Mouse (Mus musculus): ENCODE measurements around the gene Kif3b. TPM values are rescaled to one million over a fixed set of nuclear protein-coding genes. Genes with fewer than 3 reads are reported as not detected.
A peak's percentile ranks its signal among the peaks of the same experiment; 100 is the strongest.
"Not testable (repeated sequence)": the region's sequence is repeated elsewhere in the genome, so short reads cannot be mapped to it uniquely, and the experiment has no call there.

The Kif3b gene
- total RNA-seq (2021), result 1 to 10 TPM; 3.6 to 4.3 TPM
- long read RNA-seq, experiment 1, partial matches to known transcripts, result 0 of 1 reads
- long read RNA-seq, experiment 1, other reads (novel, unspliced or antisense), result 1 of 1 reads
- long read RNA-seq, experiment 2, full-length matches to known transcripts, result 1 of 1 reads
- long read RNA-seq, experiment 2, partial matches to known transcripts, result 0 of 1 reads
- long read RNA-seq, experiment 2, other reads (novel, unspliced or antisense), result 0 of 1 reads

DNA sequence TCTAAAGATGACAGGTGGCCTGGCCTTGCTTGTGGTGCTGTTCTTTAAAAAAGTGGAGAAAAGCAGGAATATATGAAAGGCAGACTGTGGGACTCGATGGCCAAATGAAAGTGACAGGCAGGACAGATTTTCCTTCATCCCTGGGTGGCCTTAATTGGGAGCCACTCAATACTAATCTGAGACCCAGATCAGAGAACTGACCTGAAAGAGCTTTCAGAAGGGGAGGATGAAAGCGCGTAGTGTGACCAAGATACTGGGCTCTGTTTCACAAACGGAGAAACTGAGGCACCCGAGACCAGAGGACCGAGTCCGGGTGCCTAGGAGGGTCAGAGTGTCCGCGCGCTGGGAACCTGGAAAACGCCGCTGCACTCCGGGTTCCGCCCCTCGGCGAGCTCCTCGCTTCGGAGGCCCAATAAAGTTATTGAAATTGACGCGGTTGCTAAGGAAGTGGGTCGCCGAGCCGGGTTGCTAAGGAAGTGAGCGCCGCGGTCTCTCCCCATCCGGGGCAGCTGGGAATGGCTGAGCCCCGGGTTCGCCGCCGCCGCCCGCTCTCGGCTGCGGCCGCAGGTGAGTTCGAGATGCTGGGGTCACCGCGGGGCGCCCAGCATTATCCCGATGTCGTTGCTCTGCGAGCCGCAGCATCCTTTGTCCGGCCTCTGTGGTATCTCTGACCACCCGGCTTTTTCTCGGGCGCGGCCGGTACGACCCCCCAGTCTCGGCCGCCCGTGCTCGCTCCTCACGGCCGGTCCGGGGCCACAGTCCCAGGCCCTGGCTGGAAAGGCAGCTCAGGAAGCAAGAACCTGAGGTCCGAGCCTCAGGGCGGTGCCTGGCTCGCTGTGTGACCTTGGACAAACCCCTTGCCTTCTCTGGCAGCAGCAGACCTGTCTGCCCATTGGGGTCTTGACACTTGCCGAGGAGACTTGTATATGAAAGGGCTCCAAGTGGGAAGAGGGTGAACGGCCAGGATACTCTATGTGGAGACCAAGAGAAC lies at the start of gene Kif3b:
Gene Kif3b, plus strand, starts transcription at position 476 of the 991 bp plus-strand sequence.
- H3K27ac ChIP-seq, result peak within 1 kb of the TSS; percentile 86
- intact Hi-C loops (cut with DNase I), result loop anchor here (5.0 kb wide), 1 partner anchor 49 kb away; the partner anchor contains the start of genes Plagl2 and Pofut1

DNA sequence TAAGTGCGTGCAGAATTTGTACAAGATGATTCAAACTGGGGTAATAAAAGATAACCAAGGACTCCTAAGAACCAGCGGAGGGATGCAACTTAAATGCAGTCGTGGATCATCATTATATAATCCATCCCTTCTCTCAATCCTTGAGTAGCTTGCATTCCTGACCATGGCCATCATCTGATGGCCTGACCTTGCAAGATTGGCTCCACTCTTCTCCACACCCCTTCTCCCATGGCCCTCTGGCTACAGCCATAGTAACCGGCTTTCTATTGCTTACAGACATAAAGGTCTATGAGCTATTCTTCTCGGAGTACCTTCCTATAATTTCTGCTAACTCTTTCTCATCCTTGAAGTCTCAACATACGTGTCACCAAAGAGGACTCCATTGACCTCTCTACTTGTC lies 49.1 kb upstream of the Kif3b start:
- Histone ChIP-seq H3K4me3 (peak overlapping the region; percentile 99), H3K27ac (peak overlapping the region; percentile 93)
- no peak for DNase-seq
- intact Hi-C loops (cut with DNase I), result loop anchor here (5.0 kb wide), 3 partner anchors 50 to 105 kb away; partner anchors contain the start of genes Asxl1, Kif3b and Tm9sf4
- TF ChIP-seq CTCF (IDR thresholded peaks at IDR 0.05), result no peak

More for the DNA sequence above, at the start of gene Kif3b:
- H3K4me3 ChIP-seq, result peak within 1 kb of the TSS; percentile 85
- TF ChIP-seq CTCF (IDR thresholded peaks at IDR 0.05), result no peak
- peak; percentile 90 for DNase-seq

DNA sequence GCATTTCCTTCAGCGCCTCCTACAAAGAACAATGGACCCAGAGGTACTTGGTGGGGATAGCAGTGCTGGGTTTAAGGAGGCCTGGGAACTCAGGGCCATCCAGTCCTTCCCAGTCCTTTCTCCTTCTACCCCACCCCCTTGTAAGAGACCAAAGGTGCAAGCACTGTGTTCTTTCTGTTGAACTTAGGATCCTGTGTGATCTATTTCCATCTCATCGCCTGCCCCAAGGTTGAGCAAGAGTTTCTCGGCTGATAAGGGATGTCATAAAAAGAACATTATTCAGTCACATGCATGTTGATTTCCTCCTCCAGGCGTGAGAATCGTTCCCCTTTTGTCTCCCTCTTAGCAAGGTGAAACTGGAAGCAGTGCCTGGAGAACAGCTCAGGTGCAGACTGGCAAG lies 41.5 kb upstream of the Kif3b start:
- DNase-seq, result no peak
- Histone ChIP-seq H3K4me3 (no peak overlapping the region), H3K27ac (no peak overlapping the region)
- TF ChIP-seq CTCF (IDR thresholded peaks at IDR 0.05), result no peak
- intact Hi-C loops (cut with DNase I), result no loop called here

DNA sequence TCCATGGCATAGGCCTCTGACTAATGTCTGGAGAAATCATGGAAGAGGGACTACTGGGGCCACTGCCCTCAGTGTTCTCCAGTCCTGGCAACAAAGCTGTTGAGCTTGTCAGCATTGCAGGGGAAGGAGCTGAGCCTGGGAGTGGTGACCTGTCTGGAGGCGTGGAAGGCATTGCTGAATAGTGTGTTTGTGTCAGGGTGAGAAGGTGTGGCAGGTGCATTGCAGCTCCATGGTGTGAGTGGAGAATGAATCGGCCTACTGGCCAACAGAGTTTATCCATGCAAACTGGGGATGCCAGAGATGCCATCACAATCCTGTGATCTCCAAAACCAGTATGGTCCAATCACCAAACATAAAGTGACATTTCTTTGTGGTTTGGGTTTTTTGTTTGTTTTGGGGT lies 34.6 kb upstream of the Kif3b start:
- no peak overlapping the region for H3K4me3 ChIP-seq
- intact Hi-C loops (cut with DNase I), result no loop called here
- TF ChIP-seq CTCF (IDR thresholded peaks at IDR 0.05), result no peak
- H3K27ac ChIP-seq, result peak overlapping the region; percentile 85
- DNase-seq, result no peak

DNA sequence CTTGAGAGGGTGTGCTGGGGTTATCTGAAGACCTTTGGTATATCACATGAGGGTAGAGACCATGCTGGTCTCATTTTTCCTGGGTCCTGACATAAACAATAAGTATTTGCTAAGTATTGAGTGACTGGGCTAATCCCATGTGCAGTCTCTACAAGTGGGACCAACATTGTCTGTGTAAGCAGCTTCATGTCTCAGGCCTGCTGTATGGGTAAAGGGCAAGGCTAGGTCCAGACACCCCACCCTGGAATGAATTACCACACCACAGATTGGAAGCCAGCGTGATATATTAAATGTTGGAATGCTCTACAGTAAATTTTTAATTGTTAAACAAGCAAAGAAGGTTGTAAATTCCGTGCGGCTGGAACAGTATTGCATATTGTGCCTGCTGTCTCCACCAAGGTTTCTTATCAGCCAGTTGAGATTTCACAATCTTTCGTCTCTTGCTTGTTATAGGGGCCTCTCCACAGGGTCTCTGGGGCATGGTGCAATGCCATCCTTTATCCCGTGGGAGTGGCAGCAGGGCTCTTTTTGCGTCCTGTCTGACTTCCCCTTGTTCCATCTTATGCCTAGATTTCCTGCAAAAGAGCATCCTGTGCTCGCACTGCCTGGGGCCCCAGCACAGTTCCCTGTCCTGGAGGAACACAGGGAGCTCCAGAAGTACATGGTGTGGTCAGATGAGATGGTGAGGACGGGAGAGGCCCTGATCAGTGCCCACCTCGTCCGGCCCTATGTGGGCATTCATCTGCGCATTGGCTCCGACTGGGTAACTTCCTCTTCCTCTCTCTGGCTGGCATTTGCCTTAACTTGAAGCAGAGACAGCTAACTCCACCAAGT lies 32.0 kb upstream of the Kif3b start:
- DNase-seq, result no peak
- intact Hi-C loops (cut with DNase I), result no loop called here
- H3K27ac ChIP-seq, result peak overlapping the region; percentile 54; the same call in 1 of the 2 replicates
- H3K4me3 ChIP-seq, result no peak overlapping the region
- no peak for TF ChIP-seq CTCF (IDR thresholded peaks at IDR 0.05)

DNA sequence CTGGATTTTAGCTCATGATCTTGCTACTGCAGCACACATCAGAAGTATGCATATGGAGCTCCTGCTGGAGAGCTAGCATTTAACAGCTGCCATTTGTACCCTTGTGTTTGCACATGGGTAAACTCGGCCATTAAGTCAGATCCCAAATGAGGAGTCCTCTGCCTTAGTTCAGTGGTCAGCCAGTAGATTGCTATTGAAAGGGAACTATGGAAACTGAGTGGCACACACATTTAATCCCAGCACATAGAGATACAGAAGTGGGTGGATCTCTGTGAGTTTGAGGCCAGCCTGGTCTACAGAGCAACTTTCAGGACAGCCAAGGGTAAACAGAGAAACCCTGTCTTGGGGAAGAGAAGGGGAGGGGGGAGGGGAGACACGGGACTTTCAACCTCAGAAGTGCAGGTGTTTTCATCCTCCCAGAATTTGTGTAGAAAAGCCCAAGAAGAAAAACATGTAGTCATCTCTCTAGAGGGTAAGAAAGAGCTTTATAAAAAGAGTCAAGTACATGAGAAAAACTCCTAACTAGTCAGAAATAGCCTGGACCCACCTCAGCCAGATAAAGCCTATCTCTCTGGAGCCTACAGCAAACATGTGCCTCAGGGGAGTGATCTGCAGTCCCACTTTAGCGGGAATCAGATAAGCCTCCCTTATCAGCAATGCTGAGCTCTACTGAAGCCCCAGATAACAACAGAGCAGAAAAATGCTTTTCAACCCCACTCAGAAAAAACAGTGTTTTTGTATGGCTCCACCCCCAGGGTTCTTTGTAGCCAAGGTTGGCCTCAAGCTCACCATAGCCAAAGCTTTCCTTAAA lies 31.1 kb upstream of the Kif3b start:
- DNase-seq, result no peak
- no peak overlapping the region for H3K4me3 ChIP-seq
- no peak overlapping the region for H3K27ac ChIP-seq
- no peak for TF ChIP-seq CTCF (IDR thresholded peaks at IDR 0.05)
- intact Hi-C loops (cut with DNase I), result no loop called here

DNA sequence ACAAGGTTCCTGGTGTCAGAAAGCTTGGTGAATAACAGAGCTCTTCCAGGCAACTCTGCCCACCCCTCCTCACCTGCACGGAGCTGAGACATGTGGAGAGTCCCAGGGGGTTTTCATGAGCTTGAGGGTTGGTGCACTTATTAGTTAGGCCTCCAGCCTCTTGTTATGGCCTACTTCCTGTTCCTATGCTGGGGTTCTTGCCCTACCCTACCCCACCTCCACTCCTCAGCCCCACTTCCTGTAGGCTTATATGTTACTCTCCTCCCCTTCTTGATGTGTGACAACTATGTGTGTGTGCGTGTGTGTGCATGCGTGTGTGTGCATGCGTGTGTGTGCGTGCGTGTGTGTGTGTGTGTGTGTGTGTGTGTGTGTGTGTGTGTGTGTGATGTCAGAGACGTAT lies 28.2 kb upstream of the Kif3b start:
- DNase-seq, result no peak
- intact Hi-C loops (cut with DNase I), result no loop called here
- TF ChIP-seq CTCF (IDR thresholded peaks at IDR 0.05), result no peak
- no peak overlapping the region for H3K27ac ChIP-seq
- H3K4me3 ChIP-seq, result no peak overlapping the region

DNA sequence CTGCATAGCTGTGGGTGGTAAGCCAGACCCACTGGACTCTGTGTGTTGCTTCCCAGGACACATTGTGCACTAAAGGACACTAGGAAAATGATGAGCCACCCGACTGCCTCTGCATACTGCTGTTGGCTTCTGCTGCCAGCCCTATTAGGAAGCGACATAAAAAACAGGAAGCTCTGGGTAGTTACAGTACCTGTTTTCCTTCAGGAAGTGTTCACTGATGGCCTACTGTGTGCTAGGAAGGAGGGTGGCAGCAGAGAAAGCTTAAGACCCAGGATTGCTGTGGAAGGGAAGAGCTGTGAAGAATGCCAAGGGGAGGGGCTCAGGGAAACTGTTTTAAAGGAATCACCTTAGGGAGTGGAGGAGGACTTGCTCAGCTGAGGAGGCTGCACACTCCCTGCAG lies 23.9 kb upstream of the Kif3b start:
- no peak for TF ChIP-seq CTCF (IDR thresholded peaks at IDR 0.05)
- Histone ChIP-seq H3K27ac (no peak overlapping the region), H3K4me3 (no peak overlapping the region)
- intact Hi-C loops (cut with DNase I), result no loop called here
- DNase-seq, result no peak

DNA sequence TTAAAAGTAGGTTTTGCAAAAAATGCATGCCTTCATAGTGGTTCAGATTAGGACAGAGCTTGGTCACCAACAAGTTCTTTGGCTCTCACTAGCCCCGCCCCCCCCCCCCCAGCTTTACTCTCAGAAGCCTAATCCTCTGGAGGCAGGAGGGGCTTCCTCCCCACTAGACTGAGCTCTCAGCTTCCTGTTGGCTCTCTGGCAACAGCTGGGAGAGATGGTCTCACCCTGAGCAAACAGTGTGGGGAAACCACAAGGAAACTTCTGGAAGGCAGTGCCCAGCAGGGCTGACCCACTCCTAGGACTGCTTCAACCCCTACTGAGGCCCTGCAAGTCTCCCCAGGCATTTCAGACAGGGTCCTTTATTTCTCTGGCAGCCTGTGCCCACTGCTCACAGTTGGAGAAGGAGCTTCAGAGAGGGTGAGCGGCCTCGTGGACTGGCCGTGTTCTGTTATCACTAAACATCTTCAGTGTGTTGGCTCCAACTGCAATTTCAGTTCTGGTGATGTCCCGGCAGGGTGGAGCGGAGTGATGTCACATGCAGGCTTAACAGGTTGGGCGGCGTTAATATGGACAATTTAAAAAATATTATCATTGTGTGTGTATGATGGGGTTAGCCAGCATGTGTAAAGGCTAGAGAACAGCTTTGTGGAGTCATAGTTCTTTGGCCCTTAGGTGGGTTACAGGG lies 20.8 kb upstream of the Kif3b start:
- intact Hi-C loops (cut with DNase I); H3K27ac ChIP-seq; H3K4me3 ChIP-seq; DNase-seq: not testable (repeated sequence)

DNA sequence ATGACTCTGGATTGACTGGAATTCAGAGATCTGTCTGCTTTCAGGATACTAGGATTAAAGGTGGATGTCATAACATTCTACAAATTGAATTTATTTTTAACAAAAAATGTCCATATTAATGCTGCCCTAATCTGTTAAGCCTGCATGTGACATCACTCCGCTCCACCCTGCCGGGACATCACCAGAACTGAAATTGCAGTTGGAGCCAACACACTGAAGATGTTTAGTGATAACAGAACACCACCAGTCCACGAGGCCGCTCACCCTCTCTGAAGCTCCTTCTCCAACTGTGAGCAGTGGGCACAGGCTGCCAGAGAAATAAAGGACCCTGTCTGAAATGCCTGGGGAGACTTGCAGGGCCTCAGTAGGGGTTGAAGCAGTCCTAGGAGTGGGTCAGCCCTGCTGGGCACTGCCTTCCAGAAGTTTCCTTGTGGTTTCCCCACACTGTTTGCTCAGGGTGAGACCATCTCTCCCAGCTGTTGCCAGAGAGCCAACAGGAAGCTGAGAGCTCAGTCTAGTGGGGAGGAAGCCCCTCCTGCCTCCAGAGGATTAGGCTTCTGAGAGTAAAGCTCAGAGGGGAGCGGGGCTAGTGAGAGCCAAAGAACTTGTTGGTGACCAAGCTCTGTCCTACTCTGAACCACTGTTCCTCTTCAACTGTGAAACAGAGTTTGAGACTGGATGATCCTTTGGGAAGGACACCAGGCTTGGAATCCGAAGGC lies 16.9 kb upstream of the Kif3b start:
- H3K4me3 ChIP-seq; DNase-seq; intact Hi-C loops (cut with DNase I); H3K27ac ChIP-seq: not testable (repeated sequence)

DNA sequence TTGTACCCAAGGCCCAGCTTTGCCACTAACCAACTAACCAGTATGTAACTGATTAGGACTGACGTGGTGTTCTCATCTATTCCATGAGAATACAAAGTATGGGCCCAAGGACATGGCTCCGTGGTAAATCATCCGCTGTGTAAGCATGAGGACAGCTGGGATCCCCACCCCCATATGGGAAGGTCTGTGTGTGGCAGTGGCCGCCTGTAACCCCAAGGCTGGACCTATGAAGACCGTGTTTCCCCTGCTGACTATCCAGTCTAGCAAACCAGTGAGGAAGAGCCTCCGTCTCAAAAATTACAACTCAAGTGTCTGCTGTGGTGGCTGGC lies 16.3 kb upstream of the Kif3b start:
- Histone ChIP-seq H3K27ac (no peak overlapping the region), H3K4me3 (no peak overlapping the region)
- DNase-seq, result no peak
- no peak for TF ChIP-seq CTCF (IDR thresholded peaks at IDR 0.05)
- intact Hi-C loops (cut with DNase I), result no loop called here

DNA sequence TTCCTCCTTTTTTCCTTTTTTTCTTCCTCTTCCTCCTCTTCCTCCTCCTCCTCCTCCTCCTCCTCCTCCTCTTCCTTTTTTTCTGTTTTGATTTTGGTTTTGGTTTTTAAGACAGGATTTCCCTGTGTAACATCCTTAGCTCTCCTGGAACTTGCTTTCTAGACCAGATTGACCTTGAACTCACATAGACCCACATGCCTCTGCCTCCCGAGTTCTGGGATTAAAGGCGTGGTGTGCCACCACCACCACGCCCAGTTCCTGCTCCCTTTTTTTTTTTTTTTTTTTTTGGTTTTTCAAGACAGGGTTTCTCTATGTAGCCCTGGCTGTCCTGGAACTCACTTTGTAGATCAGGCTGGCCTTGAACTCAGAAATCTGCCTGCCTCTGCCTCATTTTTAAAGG lies 15.6 kb upstream of the Kif3b start:
- intact Hi-C loops (cut with DNase I); H3K4me3 ChIP-seq; DNase-seq; H3K27ac ChIP-seq: not testable (repeated sequence)

All from gastrocnemius, adult 2 months (tissue).